ENCODE assay signal across 8 mouse cellular contexts in genomic region chr4:155129132-155129917, GRCm38 (mm10). TPM values are rescaled to one million over a fixed set of nuclear protein-coding genes. Genes with fewer than 3 reads are reported as not detected.
DNase-seq lines count a peak whose midpoint lies in the region; ATAC-seq lines count a peak whose summit lies in the region.

No protein-coding gene starts in this region.

- no peaks in the 10 kb centered on the region for H3K36me3 ChIP-seq in heart, embryonic 12.5 days
- no peaks in the 10 kb centered on the region for H3K36me3 ChIP-seq in neural tube, embryonic 15.5 days

- H3K9me3 ChIP-seq in heart, embryonic 12.5 days (replicated peaks) = no peaks in the 10 kb centered on the region
- H3K9me3 ChIP-seq in neural tube, embryonic 15.5 days (replicated peaks) = no peaks in the 10 kb centered on the region

- no peaks in the 10 kb centered on the region for H3K27me3 ChIP-seq in heart, embryonic 12.5 days (replicated peaks)
- H3K27me3 ChIP-seq in neural tube, embryonic 15.5 days (replicated peaks) = no peaks in the 10 kb centered on the region

- H3K4me3 ChIP-seq in heart, embryonic 12.5 days = no peak overlapping the region
- no peak overlapping the region for H3K4me3 ChIP-seq in neural tube, embryonic 15.5 days (replicated peaks)

- H3K4me2 ChIP-seq in heart, embryonic 12.5 days = no peak overlapping the region
- H3K4me2 ChIP-seq in neural tube, embryonic 15.5 days = no peak overlapping the region

- intact Hi-C loops in left cerebral cortex, postnatal 25 days (cut with DNase I) = loop anchor here (10.0 kb wide), 1 partner anchor 115 kb away; the partner anchor contains the start of gene Faap20

- H3K9ac ChIP-seq in heart, embryonic 12.5 days = peak overlapping the region; percentile 57
- no peak overlapping the region for H3K9ac ChIP-seq in neural tube, embryonic 15.5 days (replicated peaks)

- DNase-seq in cerebellum, postnatal 4 days (ENCODE audit: low spot score in 2 of 2) = no peak
- DNase-seq in urinary bladder, postnatal 14 days (ENCODE audit: low spot score) = peak; percentile 42
- no peak for DNase-seq in urinary bladder, postnatal 4 days (ENCODE audit: low spot score in 2 of 2)
- peak; percentile 45 to 75 for DNase-seq in left cerebral cortex, postnatal 25 days (ENCODE audit: low spot score in 2 of 2)
- no peak for DNase-seq in embryo, embryonic 10 days (ENCODE audit: low spot score)

- H3K4me1 ChIP-seq in heart, embryonic 12.5 days (replicated peaks) = peaks cover 87% of the 10 kb centered on the region
- H3K4me1 ChIP-seq in neural tube, embryonic 15.5 days = peaks cover 43% of the 10 kb centered on the region

- WGBS in heart, embryonic 12.5 days = 83% methylated on average over 10 of the region's 10 CpGs
- 89% methylated on average over 10 of the region's 10 CpGs for WGBS in neural tube, embryonic 15.5 days

- peak overlapping the region; percentile 96 for H3K27ac ChIP-seq in heart, embryonic 12.5 days (ENCODE audit: poor library complexity, severe bottlenecking)
- peak overlapping the region; percentile 56 for H3K27ac ChIP-seq in neural tube, embryonic 15.5 days (replicated peaks)

- 0 out of 2 replicates have a peak, but pooled peaks have one; percentile 11 for ATAC-seq in cerebellum, adult (ENCODE audit: insufficient number of reproducible peaks, low FRiP score, low TSS enrichment)
- no peak for ATAC-seq in heart, embryonic 12.5 days (ENCODE audit: insufficient number of reproducible peaks, low FRiP score)
- ATAC-seq in neural tube, embryonic 15.5 days (ENCODE audit: low FRiP score) = no peak

RNA-seq across cellular contexts. Expression of gene Morn1, which starts 42.9 kb away (rescaled TPM):
- polyA plus RNA-seq in heart, embryonic 12.5 days (2016; fragmentation: Nextera tagmentation; extraction: Ambion mirVana) = 3.1 and 3.9 TPM in 2 replicates
- total RNA-seq in left cerebral cortex, postnatal 25 days (2021) = 1 to 10 TPM; 8.6 to 9.7 TPM
- 6.4 and 6.7 TPM in 2 replicates for polyA plus RNA-seq in neural tube, embryonic 15.5 days (2015; fragmentation: Nextera tagmentation; extraction: Ambion mirVana)

RNA-seq across cellular contexts. Expression of gene Rer1, which starts 43.1 kb away (rescaled TPM):
- polyA plus RNA-seq in heart, embryonic 12.5 days (2016; fragmentation: Nextera tagmentation; extraction: Ambion mirVana) = 136 and 144 TPM in 2 replicates
- total RNA-seq in left cerebral cortex, postnatal 25 days (2021) = 10 to 100 TPM; 60.9 to 69.4 TPM
- polyA plus RNA-seq in neural tube, embryonic 15.5 days (2015; fragmentation: Nextera tagmentation; extraction: Ambion mirVana) = 130 and 139 TPM in 2 replicates

Comparison
In these comparisons a context has a peak if more than half of its experiments do, and no peak if none do; other contexts are left out.
1. DNase-seq: peak in urinary bladder, postnatal 14 days (single experiment) and left cerebral cortex, postnatal 25 days (2 of 2); none in cerebellum, postnatal 4 days (0 of 2), urinary bladder, postnatal 4 days (0 of 2) and embryo, embryonic 10 days (single experiment).